Mouse (Mus musculus): ENCODE measurements around the gene Cox4i1.

The Cox4i1 gene

DNA sequence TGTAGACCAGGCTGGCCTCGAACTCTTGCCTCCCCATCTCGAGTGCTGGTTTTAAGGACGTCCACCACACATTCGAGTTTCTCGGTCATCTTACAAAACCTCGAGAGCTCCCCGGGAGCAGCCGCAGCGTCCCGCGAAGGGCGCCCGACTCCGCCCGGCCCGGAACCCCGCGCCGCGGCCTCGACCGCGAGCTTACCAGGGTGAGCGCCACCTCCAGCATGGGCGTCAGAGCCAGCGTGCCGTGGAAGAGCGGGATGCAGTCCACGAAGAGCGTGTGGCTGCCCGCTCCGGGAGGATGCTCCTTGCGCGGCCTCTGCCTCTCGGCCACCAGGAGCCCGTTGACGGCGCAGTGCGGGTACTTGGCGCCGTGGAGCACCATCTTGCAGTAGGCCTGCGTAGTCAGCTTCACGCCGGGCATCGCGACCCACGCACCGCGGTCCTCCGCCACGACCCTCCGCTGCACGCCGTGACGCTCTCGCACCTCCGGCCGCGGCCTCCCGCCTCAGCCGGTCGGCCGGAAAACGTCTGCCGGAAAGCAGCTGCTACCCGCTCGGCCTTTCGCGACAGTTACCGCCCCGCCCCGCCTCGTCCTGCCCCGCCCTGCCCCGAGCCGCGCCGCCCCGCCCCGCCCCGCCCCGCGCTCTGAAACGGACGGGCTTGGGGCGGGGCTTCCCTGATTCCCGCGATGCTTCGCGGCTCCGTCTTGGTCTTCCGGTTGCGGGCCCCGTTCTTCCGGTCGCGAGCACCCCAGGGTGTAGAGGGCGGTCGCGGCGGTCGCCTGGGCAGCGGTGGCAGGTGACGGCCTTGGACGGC lies at the start of gene Cox4i1, which contains the start of gene Gm27021:
Gene Cox4i1, plus strand, starts transcription at position 662 of the 813 bp plus-strand sequence.
Gene Gm27021, minus strand, starts transcription at position 519 of the 813 bp plus-strand sequence.
- peak; percentile 96 to 98 for DNase-seq

DNA sequence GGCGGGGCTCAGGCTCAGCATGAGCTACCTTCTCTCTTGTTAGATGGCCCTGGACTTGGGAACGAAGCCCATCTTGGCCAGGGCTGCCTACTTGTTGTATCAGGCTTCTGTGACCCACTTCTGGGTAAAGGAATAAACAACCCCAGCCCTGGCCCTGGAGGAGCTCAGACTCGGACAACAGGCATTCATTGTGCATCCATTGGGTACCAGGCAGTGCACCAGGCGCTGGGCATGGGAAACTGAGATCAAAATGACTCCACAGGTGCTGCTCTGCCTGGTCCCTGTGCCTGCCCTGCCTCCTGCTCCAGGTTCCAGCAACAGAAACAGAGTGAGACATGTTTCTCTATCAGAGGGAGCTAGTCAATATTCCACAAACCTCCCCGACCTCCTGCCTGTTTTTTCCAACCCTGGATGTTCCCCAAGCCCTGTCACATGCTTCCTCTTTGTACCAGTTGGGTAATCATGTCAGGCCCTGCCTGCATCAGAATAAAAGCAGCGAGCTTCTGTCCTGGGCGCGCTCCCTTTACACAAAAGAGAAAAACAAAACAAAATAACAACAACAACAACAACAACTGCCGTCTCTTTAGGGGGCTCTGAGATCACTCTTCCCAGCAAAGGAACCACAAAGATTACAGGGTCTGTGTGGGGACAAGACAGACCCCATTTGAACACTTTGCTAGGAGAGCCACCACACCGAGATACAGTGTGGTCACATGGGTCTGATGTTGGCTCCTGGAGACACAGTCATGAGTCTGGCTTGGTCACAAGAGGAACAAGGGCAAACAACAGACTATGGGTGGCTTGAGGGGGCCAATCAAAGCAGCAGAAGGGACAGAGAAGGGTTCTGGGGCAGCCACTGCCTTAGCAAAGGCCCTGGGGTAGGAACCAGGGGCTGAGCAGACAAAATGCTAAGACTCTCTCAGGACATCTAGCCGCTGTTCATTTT lies 48.5 kb upstream of the Cox4i1 start:
- DNase-seq: no peak

DNA sequence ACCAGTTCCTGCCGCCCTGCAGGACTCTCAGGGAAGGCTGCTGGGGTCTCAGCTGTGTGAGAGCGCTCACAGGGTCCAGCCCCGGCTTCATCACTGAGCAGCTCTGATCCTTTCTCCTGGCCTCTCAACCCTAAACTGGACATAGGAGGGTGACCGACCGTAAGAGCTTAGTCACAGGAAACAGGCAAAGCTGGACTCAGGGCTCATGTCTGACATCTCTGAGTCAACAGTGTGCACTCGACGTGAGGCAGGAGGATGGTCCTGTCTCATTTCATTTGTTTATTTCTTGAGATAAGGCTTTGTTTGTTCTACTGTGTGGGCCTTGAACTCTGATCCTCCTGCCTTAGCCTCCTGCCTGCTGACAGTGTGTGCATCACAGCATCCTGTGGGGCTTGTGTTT lies 47.6 kb upstream of the Cox4i1 start:
- no peak for DNase-seq

DNA sequence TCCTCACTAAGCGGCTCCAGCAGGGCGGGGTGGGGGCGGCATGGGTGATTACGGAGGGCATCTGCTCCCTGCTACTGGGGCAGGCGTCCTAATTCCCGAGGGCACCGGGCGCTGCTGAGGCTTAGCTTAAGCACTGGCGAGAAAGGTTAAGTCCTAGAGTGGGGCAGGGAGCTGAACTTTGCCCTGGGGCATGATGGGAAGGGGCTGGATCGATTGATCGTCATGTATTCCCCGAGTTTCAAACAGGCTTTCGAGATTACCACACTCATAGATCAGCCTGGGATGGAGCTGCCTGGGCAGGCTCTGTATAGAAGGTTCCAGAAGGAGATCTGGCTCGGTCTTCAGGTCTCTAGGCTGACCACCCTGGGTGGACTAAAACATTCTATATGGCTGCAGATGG lies 45.9 kb upstream of the Cox4i1 start:
- DNase-seq: no peak

DNA sequence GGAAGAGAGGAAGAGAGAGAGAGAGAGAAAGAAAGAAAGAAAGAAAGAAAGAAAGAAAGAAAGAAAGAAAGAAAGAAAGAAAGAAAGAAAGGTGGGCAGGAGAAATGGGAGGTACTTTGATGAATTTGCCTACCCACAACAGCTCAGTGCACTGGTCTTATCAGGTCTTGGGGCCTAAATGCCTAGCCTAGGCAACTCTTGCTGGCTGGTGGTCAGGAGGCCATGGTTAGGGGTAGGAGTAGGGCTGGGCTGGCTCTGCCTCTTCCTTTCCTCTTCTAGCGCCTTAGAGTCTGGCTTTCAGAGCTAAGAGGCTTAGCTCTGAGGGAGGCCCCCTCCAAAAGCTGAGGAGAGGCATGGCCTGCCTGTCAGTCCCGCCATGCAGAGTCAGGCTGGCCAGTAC lies 44.4 kb upstream of the Cox4i1 start:
- no peak for DNase-seq

DNA sequence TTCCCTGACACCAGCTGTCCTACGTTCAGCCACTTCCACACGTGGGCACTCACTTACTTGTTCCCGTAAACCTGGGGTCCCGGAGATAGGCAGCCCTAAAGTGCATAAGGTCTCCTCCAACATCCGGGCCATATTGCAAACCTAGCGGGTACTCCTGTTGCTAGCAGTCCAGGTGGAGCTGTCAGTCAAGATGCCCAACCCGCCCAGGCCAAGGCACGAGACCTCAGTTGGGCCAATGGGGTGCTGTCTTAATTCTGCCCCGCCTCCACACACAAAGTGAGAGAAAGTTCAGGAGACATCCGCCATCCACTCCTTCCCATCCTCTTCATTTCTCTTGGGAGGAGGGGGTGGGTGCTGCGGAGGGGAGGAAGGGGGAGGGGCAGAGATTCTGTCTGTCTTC lies 41.6 kb upstream of the Cox4i1 start:
- DNase-seq: no peak

DNA sequence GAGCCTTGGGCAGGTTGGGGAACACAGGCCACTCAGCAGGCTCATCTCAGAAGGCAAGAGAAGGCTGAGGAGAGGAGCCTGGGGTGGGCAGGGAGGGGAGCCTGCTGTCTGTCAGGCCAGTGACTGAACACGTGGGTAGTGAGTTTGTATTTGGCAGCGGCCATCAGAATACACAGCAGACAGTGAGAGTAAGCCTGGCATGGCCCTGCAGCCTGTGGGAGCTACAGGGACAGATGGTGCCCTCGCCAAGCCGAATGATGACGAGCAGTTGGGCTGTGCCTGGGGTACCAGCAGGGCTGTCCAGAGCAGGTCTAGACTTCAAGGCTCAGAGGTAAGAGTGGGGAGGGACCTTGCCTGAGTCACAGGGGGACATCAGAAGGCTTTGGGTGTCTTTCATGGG lies 40.7 kb upstream of the Cox4i1 start:
- no peak for DNase-seq

DNA sequence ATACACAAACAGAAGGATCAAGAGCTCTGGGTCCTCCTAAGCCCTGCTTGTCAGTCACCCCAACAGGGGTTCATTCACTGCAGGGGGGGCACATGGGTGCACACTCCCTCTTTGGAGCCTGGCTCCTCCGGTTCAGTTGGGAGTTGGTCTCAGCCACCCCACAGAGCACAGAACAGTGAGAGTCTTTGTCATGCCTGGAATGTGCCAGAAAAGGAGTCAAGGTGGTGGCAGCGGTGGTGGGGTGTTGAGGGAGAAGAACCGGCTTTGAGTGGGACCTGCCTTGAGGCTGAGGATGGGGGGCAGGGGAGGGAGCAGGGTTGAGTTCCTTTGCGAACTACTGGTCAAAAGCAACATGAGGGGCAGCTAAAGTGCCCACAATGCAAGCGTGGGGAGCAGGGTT lies 38.0 kb upstream of the Cox4i1 start:
- DNase-seq: no peak

DNA sequence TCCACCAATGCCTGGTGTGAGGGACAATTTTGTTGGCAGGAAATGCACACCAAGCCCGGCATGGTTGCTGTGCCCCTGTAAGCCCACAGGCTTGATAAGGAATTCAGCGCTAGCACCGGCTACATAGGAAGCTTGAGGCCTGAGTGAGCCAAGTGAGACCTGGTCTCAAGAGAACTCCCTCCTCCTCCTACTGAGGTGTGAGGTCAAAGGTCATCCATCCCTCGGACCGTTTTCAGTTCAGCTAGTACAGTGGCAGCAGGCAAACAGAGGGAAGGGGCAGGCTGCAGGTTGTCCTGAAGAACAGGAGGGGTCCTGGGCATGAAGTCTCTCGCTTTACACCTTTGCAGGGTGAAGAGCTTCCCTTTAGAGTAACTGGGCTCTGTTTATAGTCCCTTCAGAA lies 37.2 kb upstream of the Cox4i1 start:
- no peak for DNase-seq

DNA sequence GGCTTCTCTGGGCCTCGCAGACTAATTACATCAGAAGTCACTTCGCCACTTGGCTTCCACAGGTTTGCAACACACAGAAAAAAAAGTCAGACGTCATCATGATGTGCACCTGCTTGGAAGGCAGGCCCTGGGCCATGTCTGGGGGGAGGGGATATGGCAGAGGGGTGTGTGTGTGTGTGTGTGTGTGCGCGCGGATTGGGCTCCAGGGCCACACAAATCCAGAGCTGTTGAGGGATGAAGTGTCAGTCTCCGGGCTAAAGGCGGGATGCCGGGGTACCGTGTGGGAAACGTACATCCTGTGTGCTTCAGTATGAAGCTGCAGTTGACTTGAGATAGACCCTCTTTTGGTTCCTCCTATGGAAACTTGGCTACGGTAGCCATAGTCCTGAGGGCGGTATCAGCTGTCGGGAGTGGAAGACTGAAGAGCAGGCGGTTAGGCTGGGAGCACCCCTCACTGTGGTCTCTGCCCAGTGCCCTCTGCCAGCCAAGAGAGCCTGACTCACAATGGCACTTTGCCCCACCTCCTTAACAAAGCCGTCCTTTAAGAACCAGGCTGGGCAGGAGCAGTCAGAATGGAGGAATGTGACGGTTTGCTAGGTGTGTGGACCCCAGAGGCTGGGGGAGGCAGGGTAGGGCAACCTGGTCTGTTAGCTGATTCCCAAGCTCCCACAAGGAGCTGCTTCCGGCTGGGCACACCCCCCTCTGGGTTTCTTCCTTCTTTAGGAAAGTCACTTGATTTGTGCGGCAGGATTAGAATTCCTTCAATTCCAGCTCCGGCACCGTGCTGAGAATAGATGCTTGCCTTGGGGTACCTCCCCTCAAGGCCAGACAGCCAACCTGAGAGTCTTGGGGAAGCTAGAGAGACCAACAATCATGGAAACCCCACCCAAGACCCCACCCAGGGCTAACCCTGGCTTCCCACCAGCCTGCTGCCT lies 36.3 kb upstream of the Cox4i1 start:
- DNase-seq: no peak

DNA sequence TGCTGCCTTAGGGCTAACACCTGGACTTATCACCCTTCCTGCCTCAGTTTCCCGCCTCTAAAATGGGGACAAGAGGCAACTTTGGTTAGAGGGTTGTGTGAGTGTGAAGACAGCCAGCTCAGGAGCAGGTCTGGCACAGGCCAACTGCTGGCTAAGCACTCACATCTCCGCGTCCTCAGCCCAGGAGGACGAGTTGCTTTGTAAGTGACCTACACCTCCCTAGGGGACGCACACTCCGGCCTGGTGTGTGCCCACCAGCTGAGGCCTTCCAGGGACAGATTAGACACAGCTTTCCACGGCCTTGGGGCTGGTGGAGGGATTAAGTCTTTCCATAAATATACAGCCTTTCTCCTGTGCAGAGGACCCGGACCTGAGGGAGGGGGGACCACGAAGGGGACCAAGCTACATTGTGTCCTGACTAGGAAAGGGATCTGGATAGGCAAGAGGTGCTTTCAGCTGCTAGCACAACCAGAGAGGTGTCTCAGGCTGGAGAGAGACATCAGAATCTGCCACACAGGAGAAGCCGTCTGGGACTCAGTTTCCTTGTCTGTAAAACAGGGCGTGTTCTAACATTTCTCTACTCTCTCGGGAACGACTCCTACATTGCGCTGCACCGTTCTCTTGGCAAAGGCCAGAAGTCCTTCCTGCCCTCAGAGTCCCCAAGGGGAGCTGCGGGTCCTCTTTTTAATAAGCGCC lies 34.9 kb upstream of the Cox4i1 start:
- no peak for DNase-seq

DNA sequence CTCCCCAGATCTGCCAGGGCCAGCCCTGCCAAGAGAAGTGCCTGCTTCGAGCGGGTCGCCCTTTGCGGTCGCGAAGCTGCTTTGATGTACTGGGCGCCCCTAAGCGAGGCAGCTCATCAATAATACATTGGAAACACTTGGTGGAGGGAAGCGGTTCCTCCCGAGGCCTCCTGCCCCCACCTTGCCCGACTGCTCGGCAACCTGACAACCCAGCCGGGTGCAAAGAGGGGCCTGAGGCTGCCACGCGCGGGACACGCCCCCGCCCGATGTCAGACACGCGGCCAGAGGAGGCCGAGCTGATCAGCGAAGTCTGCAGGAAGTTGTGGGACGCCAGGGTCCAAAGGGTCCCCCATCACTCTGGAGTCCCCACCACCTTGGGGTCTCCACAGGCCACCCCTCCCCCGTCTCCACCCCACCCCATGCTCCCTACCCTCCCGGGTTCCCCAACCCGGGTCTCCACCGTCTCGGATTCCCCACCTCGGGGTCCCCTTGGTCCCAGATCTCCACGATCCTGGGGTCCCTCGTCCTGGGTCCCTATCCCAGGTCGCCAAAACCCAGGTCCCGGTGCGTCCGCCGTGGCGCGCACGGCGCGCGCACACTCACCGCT lies 34.3 kb upstream of the Cox4i1 start:
- DNase-seq: peak; percentile 22 to 44

DNA sequence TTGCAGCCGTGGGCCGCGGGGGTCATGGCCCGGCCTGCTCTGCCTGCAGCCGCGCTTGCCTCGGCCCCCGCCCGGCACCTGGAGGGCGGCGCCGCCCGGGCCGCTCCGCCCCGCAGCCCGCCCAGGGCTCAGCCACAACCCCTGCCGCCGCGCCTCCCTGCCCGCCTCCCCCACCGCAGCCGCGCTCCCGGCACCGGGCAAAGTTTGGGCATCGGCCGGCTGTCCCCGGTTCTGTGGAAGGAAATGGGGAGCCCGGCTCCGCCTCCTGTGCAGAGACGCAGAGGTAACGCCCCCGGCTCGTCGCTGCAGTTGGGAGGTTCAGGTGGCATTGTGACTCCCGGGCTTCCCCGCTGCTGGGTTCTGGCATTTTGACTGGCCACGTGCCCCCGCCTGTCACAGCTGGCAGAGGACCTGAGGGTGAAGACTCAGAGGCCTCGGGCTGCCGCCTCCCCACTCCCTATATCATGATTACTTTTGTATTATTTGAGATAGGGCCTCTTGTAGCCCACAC lies 33.6 kb upstream of the Cox4i1 start:
- peak; percentile 67 to 78 for DNase-seq

DNA sequence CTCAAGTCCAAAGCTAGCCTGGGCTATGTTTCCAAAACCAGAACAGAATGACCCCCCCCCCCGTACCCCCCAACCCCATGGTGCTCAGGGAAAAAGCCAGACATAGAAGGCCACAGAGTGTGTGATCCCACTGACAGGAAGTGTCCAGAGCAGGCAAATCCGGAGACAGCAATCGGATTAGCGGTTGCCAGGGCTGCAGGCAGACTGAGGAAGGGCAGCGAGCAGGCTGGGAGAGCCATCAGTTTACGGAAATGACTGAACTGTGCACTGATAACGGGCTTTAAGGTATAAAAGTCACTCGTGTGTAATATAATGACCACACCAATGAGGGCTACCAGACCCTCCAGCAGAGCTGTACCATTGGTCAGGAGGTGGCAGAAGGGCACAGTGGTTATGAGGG lies 26.8 kb upstream of the Cox4i1 start:
- DNase-seq: no peak

DNA sequence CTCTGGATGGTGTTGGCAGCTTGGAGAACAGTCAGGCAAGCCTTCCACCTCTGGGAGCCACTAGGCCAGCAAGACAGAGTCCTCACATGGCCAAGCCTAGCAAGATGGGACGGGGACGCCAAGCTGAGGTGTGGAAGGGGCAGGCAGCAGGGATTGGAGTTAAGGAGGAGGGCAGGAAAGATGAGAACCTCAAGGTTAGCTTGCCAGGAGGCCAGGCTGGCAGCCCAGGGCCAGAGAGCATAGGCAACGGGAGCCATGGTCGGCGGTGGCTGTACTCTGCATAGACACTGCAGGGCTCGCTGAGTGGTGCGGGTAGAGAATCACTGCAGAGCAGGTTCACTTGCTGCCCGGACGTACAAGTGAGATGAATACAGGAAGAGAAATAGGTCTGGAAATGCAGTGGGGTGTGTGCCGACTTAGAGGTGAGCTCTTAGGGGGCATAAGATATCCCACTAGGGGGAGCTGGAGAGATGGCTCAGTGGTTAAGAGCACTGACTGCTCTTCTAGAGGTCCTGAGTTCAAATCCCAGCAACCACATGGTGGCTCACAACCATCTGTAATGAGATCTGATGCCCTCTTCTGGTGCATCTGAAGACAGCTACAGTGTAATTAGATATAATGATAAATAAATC lies 25.9 kb upstream of the Cox4i1 start:
- no peak for DNase-seq

DNA sequence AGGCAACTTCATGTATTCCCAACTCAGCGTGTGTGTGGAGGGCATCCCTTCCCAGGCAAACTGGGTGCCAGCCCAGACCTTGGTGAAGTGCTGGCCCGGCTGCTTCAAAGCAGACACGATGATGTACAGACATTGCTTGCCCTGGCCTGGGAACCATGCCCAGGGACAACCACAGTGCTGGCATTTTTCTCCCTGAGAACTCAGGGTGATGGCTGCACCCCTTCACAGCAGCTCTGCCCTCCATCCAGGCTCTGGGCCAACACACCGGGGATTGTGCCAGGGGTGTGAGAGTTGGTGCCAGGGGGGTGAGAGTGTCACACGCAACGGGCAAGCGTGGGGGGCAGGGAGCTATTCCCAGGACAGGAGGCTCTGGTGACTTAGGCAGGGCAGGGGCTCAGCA lies 23.4 kb upstream of the Cox4i1 start:
- DNase-seq: peak in 1 of 2 experiments; percentile 24

DNA sequence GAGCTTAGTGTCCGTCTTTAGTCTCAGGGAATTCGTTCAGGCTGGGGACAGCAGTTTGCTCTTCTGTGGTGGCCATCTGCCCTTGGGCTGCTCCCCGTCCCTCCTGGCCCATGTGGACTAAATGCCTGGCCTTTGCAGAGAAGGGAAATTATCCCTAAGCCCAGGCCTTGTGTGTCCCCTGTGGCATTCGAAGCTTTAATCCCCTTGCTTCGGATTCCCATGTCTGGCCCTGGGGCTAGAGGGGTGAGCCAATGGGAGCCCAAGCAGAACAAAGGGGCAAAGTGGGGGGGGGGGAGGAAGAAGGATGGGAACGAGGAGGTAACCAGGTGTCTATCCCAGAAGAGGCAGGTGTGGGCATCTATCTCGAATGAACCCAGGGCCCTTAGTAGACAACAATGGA lies 20.5 kb upstream of the Cox4i1 start, which contains the start of gene 1190005I06Rik:
Gene 1190005I06Rik, minus strand, starts transcription at position 101 of the 400 bp plus-strand sequence.
- DNase-seq: no peak

DNA sequence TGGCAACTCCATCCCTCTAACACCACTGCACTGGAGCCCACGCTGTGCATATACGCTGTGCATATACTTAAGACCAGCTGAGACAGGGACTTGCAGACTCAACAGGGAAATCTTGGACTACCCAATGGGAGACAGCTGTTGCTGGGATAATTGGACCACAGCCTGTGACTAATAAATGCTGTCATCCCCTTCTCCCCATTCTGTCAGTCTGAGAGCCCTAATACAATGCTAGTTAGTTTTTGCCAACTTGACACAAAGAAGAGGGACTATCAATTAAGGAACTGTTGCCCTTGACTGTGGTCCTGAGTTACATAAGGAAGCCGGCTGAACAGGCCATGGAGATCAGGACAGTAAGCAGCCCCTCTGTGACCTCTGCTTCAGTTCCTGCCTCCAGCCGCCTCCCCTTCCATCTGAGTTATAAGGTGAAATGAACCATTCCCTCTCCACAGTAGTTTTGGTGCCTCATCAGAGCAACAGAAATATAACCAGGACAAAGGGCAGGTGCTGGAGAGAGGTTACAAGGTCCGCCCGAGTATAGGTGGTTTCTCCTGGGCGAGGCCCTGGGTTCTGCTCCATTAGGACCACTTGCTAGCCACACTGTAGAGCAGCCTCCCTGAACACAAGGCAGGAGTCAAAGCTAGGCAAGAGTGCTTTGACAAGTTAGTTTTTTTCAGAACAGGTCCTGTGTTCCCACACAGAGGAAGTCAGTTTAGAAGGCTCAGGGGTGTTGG lies 11.5 kb upstream of the Cox4i1 start:
- no peak for DNase-seq

DNA sequence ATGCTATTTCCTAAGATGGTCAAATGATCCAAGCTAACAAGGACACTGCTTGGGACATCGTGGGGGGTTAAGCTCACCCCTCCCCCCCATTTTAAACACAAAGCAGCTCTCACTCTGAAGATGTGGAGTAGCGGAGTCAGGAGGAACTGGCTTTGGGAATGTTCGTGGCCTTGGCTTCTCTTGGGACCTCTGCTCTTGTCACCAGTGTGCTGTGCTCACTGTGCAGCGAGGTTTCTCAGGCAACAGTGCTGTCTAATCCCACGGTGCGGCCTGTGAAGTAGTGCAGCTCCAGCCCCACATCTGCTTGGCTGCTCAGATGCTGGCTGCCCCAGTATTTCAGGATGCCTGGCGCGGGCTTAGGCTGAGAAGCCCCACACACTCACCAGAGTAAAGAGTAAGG lies 10.6 kb upstream of the Cox4i1 start:
- DNase-seq: no peak

DNA sequence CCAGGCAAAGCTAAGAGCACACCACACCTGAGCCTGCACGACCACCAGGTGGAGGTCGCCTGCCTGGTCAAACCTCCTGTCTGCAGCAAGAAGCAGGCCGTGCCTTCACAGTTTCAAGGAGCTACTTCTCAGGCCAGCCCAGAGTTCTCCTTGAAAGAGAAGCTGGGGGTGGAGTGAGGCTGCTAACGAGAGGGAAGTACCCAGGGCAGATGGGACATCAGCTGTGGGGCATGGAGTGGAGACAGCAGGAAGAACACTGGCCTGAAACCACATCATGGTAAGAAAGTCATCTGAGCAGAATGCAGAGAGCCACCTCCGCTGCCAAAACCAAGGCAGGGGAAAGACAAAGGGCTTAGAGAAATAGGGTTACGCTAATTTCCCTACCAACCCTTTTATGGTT lies 3.5 kb upstream of the Cox4i1 start:
- no peak for DNase-seq

All from kidney, postnatal 4 days (tissue).